Mouse (Mus musculus) C2C12 (cell line): Measurements from ENCODE around the gene Extl2.

Source experiments
- CEBPB ChIP-seq: IDR thresholded peaks from one replicate; pipeline ENCODE4 v1.6.1; 2011; ENCODE audit warnings: low read depth, mild to moderate bottlenecking, control low read depth, moderate library complexity
- CTCF ChIP-seq: IDR thresholded peaks from one replicate; pipeline ENCODE4 v1.5.1; 2011; ENCODE audit not compliant: control insufficient read depth, insufficient read depth, insufficient read length
- MAX ChIP-seq: IDR thresholded peaks from one replicate; pipeline ENCODE4 v1.6.1; 2011; ENCODE audit warnings: mild to moderate bottlenecking, control low read depth
- MYOG ChIP-seq: IDR thresholded peaks from one replicate; pipeline ENCODE4 v1.6.1; 2011; ENCODE audit not compliant: control insufficient read depth, insufficient read length; ENCODE audit errors: extremely low read depth
- USF1 ChIP-seq: IDR thresholded peaks from one replicate; pipeline ENCODE4 v1.6.1; 2011; ENCODE audit warnings: low read depth, mild to moderate bottlenecking, control low read depth, moderate library complexity

- TF ChIP-seq USF1 (no peak), CTCF (no peak), MYOG (no peak), MAX (no peak), CEBPB (no peak)
Observed at GRCm38 (mm10) chr3:116060320-116060719, 53.1 kb downstream of the Extl2 start.
